Mouse (Mus musculus) liver, embryonic 14.5 days (tissue): Measurements from ENCODE around the gene Selenov. TPM values are rescaled to one million over a fixed set of nuclear protein-coding genes. Genes with fewer than 3 reads are reported as not detected.

Experiments
- ATAC-seq: fragments of 200-750 bp; cut with Nextera tagmentation; 2 replicates; pipeline ENCODE4 v1.8.0; 2017; ENCODE audit warnings: moderate number of reproducible peaks, mild to moderate bottlenecking, moderate library complexity; ENCODE audit not compliant: insufficient read depth
- DNase-seq, 3 experiments: peaks; one replicate each; pipeline ENCODE4 v3.0.0-alpha.2; 2012 to 2013; ENCODE audit warnings: low read depth in 3 of 3, low spot score in 3 of 3
- H3K27ac ChIP-seq: fragments of 300-500 bp; sonication (generic); 2 replicates; pipeline ENCODE4 v1.5.1; 2014; ENCODE audit warnings: moderate library complexity, mild to moderate bottlenecking, control low read depth, inconsistent platforms
- H3K27me3 ChIP-seq: fragments of 300-500 bp; sonication (generic); 2 replicates; pipeline ENCODE4 v1.6.1; 2014; ENCODE audit warnings: mild to moderate bottlenecking, low read length, moderate library complexity; ENCODE audit not compliant: control insufficient read depth, insufficient read depth
- H3K36me3 ChIP-seq: fragments of 300-500 bp; sonication (generic); replicated peaks from 2 replicates; pipeline ENCODE4 v1.6.1; 2014; ENCODE audit warnings: low read depth; ENCODE audit not compliant: control insufficient read depth, insufficient read depth
- H3K4me1 ChIP-seq, 2 experiments: fragments of 200-500 bp in 1 of 2; fragments of 300-500 bp in 1 of 2; sonication (generic) in 1 of 2; replicated peaks; 2 replicates each; pipeline ENCODE4 v1.6.1; 2012 to 2014; ENCODE audit warnings: antibody characterized with exemption in 1 of 2, inconsistent platforms in 1 of 2, low read length in 1 of 2; ENCODE audit not compliant: control insufficient read depth in 2 of 2, insufficient read depth in 2 of 2
- H3K4me2 ChIP-seq: fragments of 300-500 bp; sonication (generic); 2 replicates; pipeline ENCODE4 v1.6.1; 2014; ENCODE audit warnings: low read depth, mild to moderate bottlenecking, control low read depth, moderate library complexity
- H3K4me3 ChIP-seq, 2 experiments: fragments of 200-500 bp in 1 of 2; fragments of 300-500 bp in 1 of 2; sonication (generic) in 1 of 2; 2 replicates each; pipeline ENCODE4 v1.5.1; 2012 to 2014; ENCODE audit warnings: low read depth in 2 of 2, low read length in 2 of 2, mild to moderate bottlenecking in 2 of 2, control low read depth in 1 of 2, inconsistent platforms in 1 of 2, moderate library complexity in 1 of 2; ENCODE audit not compliant: insufficient read depth in 1 of 2
- H3K9ac ChIP-seq: fragments of 300-500 bp; sonication (generic); replicated peaks from 2 replicates; pipeline ENCODE4 v1.6.1; 2014; ENCODE audit warnings: mild to moderate bottlenecking, control low read depth, moderate library complexity
- H3K9me3 ChIP-seq: fragments of 300-500 bp; sonication (generic); 2 replicates; pipeline ENCODE4 v1.6.1; 2016; ENCODE audit warnings: low read length, mixed read lengths; ENCODE audit not compliant: control insufficient read depth
- CTCF ChIP-seq: IDR thresholded peaks from 2 replicates; pipeline ENCODE4 v1.5.1; 2016; ENCODE audit warnings: antibody characterized with exemption, low read depth, control low read depth
- EP300 ChIP-seq: IDR thresholded peaks from 2 replicates; pipeline ENCODE4 v1.6.1; 2016; ENCODE audit warnings: antibody characterized with exemption, low read depth
- WGBS: fragments of 180-500 bp; shearing (Covaris S2); extraction: QIAGEN DNeasy Blood & Tissue Kit; methylation state at CpG from one replicate; pipeline ENCODE4 v1.1.7; 2014; ENCODE audit not compliant: insufficient replicate concordance; 5-methylcytosine and 5-hydroxymethylcytosine counted together
- polyA plus RNA-seq, 2 experiments: library from polyadenylated mRNA; depleted of rRNA in 1 of 2; stranded (reverse) in 1 of 2; unstranded in 1 of 2; fragments of >200 nt; fragmentation: Nextera tagmentation in 1 of 2; extraction: Ambion mirVana in 1 of 2; gene quantifications; 2 replicates each; pipeline versions ENCODE4 v1.2.1 to v1.2.3; 2012 to 2014

The Selenov gene
- polyA plus RNA-seq, 2 experiments: not detected

GRCm38 (mm10) chr7:28318714-28319113 lies 27.7 kb upstream of the Selenov start:
- H3K27me3 ChIP-seq: no peaks in the 10 kb centered on the region
- no peak overlapping the region for H3K4me2 ChIP-seq
- H3K4me3 ChIP-seq: no peak overlapping the region
- H3K9me3 ChIP-seq: no peaks in the 10 kb centered on the region
- 86% methylated on average over 17 of the region's 17 CpGs for WGBS
- H3K27ac ChIP-seq: no peak overlapping the region
- no peak overlapping the region for H3K9ac ChIP-seq
- ATAC-seq (no peak), DNase-seq (no peak)
- H3K36me3 ChIP-seq: peaks cover 85% of the 10 kb centered on the region
- no peaks in the 10 kb centered on the region for H3K4me1 ChIP-seq
- no peak for TF ChIP-seq EP300
- TF ChIP-seq CTCF: no peak

- Histone ChIP-seq H3K4me3 (no peak overlapping the region), H3K27ac (no peak overlapping the region), H3K27me3 (no peaks in the 10 kb centered on the region), H3K4me2 (no peak overlapping the region), H3K36me3 (peaks cover 80% of the 10 kb centered on the region), H3K9me3 (no peaks in the 10 kb centered on the region), H3K9ac (no peak overlapping the region), H3K4me1 (no peaks in the 10 kb centered on the region; a peak in 1 of 4 replicates)
- TF ChIP-seq EP300: no peak
- no peak for TF ChIP-seq CTCF
- no peak for ATAC-seq
- DNase-seq: no peak
- 66% methylated on average over 3 of the region's 3 CpGs for WGBS
Observed at GRCm38 (mm10) chr7:28318036-28318435, 27.1 kb upstream of the Selenov start.

- Histone ChIP-seq H3K27ac (peak within 1 kb of the TSS; percentile 41), H3K36me3 (peaks cover 40% of the 10 kb centered on the region), H3K4me3 (peak within 1 kb of the TSS; percentile 95 to 99), H3K27me3 (no peaks in the 10 kb centered on the region), H3K4me1 (peaks cover 4 to 6% of the 10 kb centered on the region in 2 experiments; a peak in 3 of 4 replicates), H3K9me3 (no peaks in the 10 kb centered on the region), H3K9ac (peak within 1 kb of the TSS; percentile 94), H3K4me2 (peak within 1 kb of the TSS; percentile 97)
- DNase-seq (peak; percentile 93 to 95 (median 94)), ATAC-seq (peak; percentile 98)
- WGBS: under 1% methylated on average over 45 of the region's 45 CpGs
- TF ChIP-seq CTCF: peak; percentile 36; the same call in 1 of the 2 replicates
- peak; percentile 50; the same call in 1 of the 2 replicates for TF ChIP-seq EP300
Observed at GRCm38 (mm10) chr7:28311926-28312543, 21.0 kb upstream of the Selenov start, which contains the start of gene Timm50. TSS of gene Timm50 (minus strand) at chr7:28312072.

- peak in 1 of 3 experiments; percentile 17 for DNase-seq
- Histone ChIP-seq H3K27ac (peak overlapping the region; percentile 30; the same call in 1 of the 2 replicates), H3K4me3 (peak overlapping the region; percentile 95 to 99), H3K36me3 (peaks cover 39% of the 10 kb centered on the region), H3K4me2 (peak overlapping the region; percentile 97), H3K4me1 (peaks cover 4 to 6% of the 10 kb centered on the region in 2 experiments; a peak in 3 of 4 replicates), H3K27me3 (no peaks in the 10 kb centered on the region), H3K9me3 (no peaks in the 10 kb centered on the region), H3K9ac (peak overlapping the region; percentile 94)
- no peak for TF ChIP-seq EP300
- TF ChIP-seq CTCF: no peak
- peak; percentile 55 for ATAC-seq
- WGBS: 3% methylated on average over 35 of the region's 35 CpGs
Observed at GRCm38 (mm10) chr7:28311151-28311925, 20.4 kb upstream of the Selenov start.

GRCm38 (mm10) chr7:28309737-28310136 lies 18.8 kb upstream of the Selenov start:
- Histone ChIP-seq H3K9me3 (no peaks in the 10 kb centered on the region), H3K27me3 (no peaks in the 10 kb centered on the region), H3K4me3 (no peak overlapping the region), H3K36me3 (peaks cover 33% of the 10 kb centered on the region), H3K27ac (no peak overlapping the region), H3K4me2 (no peak overlapping the region), H3K9ac (no peak overlapping the region), H3K4me1 (peaks cover 4 to 6% of the 10 kb centered on the region in 2 experiments; a peak in 3 of 4 replicates)
- DNase-seq (no peak), ATAC-seq (no peak)
- no peak for TF ChIP-seq CTCF
- TF ChIP-seq EP300: no peak
- WGBS: 70% methylated on average over 9 of the region's 9 CpGs
